Mouse (Mus musculus): ENCODE measurements around the gene A730049H05Rik. TPM values are rescaled to one million over a fixed set of nuclear protein-coding genes. Genes with fewer than 3 reads are reported as not detected.

A730049H05Rik gene
- polyA plus RNA-seq, 1 experiment from 2014 or later, result 1.2 TPM

DNA sequence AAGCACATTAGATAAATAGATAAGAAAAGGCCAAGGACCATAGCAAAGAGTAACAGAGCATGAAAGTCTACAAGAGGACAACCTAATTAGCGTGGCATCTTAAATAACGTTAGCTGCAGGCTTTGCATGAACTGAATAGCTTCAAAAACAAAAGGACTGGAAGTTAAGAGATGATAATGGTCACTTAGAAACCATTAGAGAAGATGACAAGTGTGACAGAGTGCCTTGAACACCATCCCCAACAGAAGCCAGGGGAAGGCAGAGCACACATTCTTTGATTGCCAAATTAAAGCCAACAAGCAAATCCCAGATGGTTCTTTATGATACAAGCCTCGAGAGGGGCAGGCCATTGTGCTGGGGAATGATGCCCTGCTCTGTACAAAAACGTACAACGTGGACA lies 5.3 kb downstream of the A730049H05Rik start:
- Histone ChIP-seq H3K27ac (ENCODE audit: low read depth, low read length) (no peak overlapping the region), H3K27me3 (ENCODE audit: control insufficient read depth, insufficient read depth, low read length) (no peaks in the 10 kb centered on the region), H3K9me3 (ENCODE audit: control insufficient read depth, low read length) (no peaks in the 10 kb centered on the region), H3K4me3 (ENCODE audit: low read length) (no peak overlapping the region), H3K9ac (ENCODE audit: low read depth, low read length) (no peak overlapping the region), H3K4me2 (replicated peaks; ENCODE audit: low read depth, low read length) (no peak overlapping the region), H3K36me3 (ENCODE audit: control insufficient read depth, insufficient read depth, low read length) (peaks cover 14% of the 10 kb centered on the region; the same call in 1 of the 2 replicates), H3K4me1 (ENCODE audit: control insufficient read depth, insufficient read depth, low read length) (no peaks in the 10 kb centered on the region)
- 62% methylated on average over 5 of the region's 5 CpGs for WGBS
- no peak for ATAC-seq (ENCODE audit: low FRiP score, low TSS enrichment)

DNA sequence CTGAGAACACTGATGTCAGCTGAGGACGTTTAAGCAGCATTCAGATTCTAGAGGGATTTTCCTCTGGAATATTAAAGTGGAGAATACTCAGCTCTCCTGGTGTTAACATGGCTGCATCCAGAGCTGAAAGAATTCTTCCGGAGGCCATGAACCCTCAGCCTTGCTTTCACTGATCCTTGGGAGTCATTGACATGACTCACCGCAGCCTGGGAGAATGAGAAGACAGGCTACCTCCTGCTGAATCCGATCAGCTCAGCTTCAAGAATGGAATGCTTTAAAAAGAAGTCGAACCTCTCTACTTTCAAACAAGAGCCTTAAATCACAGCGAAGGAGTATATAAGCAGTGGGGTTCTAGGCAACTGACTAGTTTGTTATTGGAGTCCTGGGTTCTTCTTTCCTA lies 5.7 kb downstream of the A730049H05Rik start:
- WGBS, result 50% methylated on average over 6 of the region's 6 CpGs
- Histone ChIP-seq H3K9me3 (ENCODE audit: control insufficient read depth, low read length) (no peaks in the 10 kb centered on the region), H3K9ac (ENCODE audit: low read depth, low read length) (no peak overlapping the region), H3K27me3 (ENCODE audit: control insufficient read depth, insufficient read depth, low read length) (no peaks in the 10 kb centered on the region), H3K27ac (ENCODE audit: low read depth, low read length) (no peak overlapping the region), H3K4me2 (replicated peaks; ENCODE audit: low read depth, low read length) (no peak overlapping the region), H3K4me3 (ENCODE audit: low read length) (no peak overlapping the region), H3K36me3 (ENCODE audit: control insufficient read depth, insufficient read depth, low read length) (peaks cover 14% of the 10 kb centered on the region; the same call in 1 of the 2 replicates), H3K4me1 (ENCODE audit: control insufficient read depth, insufficient read depth, low read length) (no peaks in the 10 kb centered on the region)
- no peak for ATAC-seq (ENCODE audit: low FRiP score, low TSS enrichment)

DNA sequence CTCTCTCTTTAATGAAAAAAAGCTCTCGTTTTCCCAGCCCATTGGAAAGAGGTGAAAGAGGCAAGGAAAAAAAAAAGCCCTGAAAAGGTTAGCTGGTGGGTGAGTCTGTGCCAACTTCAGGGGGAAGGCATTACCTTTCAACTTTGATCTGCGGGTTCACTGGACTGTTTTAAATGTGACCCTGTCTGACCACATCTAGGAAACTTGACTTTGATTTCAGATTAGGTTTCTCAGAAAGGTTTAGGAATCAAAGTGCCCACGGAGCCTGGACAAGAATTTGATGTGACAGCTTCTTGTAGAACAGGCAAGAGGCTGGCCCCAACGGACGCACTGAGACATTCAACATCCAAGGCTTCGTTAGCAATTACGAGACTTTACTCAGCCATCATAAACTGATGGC lies 7.7 kb downstream of the A730049H05Rik start:
- no peak for ATAC-seq (ENCODE audit: low FRiP score, low TSS enrichment)
- Histone ChIP-seq H3K9ac (ENCODE audit: low read depth, low read length) (no peak overlapping the region), H3K36me3 (ENCODE audit: control insufficient read depth, insufficient read depth, low read length) (peaks cover 17% of the 10 kb centered on the region; the same call in 1 of the 2 replicates), H3K27ac (ENCODE audit: low read depth, low read length) (no peak overlapping the region), H3K9me3 (ENCODE audit: control insufficient read depth, low read length) (no peaks in the 10 kb centered on the region), H3K4me2 (replicated peaks; ENCODE audit: low read depth, low read length) (no peak overlapping the region), H3K27me3 (ENCODE audit: control insufficient read depth, insufficient read depth, low read length) (no peaks in the 10 kb centered on the region), H3K4me1 (ENCODE audit: control insufficient read depth, insufficient read depth, low read length) (no peaks in the 10 kb centered on the region), H3K4me3 (ENCODE audit: low read length) (no peak overlapping the region)
- 37% methylated on average over 7 of the region's 7 CpGs for WGBS

DNA sequence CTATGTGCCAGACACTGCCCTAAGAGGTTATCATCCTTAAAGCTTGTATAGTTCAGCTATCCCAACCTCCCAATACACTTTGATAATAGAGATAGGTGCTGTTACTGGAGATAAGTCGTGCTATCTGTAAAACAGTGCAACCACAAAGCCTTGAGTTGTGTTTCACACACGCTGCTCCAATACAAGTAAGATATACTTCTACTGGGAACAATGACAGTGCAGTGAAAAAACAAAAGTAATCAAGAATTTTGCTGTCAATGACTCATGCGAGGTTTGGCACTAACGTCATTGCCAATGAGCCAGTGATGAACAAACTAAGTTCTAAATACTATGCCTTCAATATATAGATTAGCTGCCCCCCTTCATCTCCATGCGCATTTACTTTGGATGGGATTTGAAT lies 10.3 kb downstream of the A730049H05Rik start:
- peak overlapping the region; percentile 71; the same call in 1 of the 2 replicates for H3K27ac ChIP-seq (ENCODE audit: low read depth, low read length)
- H3K9me3 ChIP-seq (ENCODE audit: control insufficient read depth, low read length), result no peaks in the 10 kb centered on the region
- H3K4me3 ChIP-seq (ENCODE audit: low read length), result no peak overlapping the region
- H3K36me3 ChIP-seq (ENCODE audit: control insufficient read depth, insufficient read depth, low read length), result peaks cover 12% of the 10 kb centered on the region; the same call in 1 of the 2 replicates
- WGBS, result 86% methylated on average over 5 of the region's 5 CpGs
- H3K9ac ChIP-seq (ENCODE audit: low read depth, low read length), result no peak overlapping the region
- H3K27me3 ChIP-seq (ENCODE audit: control insufficient read depth, insufficient read depth, low read length), result no peaks in the 10 kb centered on the region
- ATAC-seq (ENCODE audit: low FRiP score, low TSS enrichment), result no peak
- H3K4me1 ChIP-seq (ENCODE audit: control insufficient read depth, insufficient read depth, low read length), result no peaks in the 10 kb centered on the region
- H3K4me2 ChIP-seq (replicated peaks; ENCODE audit: low read depth, low read length), result no peak overlapping the region

DNA sequence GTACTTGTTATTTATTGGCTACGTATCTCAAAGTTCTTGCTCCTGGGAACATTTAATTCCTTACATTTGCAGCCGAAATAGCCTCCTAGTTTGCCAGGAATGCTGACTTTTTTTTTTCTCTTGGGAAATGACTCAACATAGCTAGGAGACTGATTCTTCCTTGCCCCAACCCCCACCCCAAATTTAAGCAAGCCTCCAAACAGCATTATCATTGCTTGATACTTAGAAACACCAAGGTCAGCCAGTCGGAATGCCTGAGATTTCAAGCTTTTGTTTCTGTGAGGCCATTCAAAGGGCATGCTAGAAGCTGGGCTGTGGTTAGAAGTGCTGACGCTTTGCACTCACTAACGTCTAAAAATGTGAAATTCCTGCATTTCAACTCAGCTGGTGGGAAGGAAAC lies 11.1 kb downstream of the A730049H05Rik start:
- 67% methylated on average over 5 of the region's 5 CpGs for WGBS
- no peak overlapping the region for H3K9ac ChIP-seq (ENCODE audit: low read depth, low read length)
- H3K36me3 ChIP-seq (ENCODE audit: control insufficient read depth, insufficient read depth, low read length), result peaks cover 9% of the 10 kb centered on the region; the same call in 1 of the 2 replicates
- no peak for ATAC-seq (ENCODE audit: low FRiP score, low TSS enrichment)
- H3K9me3 ChIP-seq (ENCODE audit: control insufficient read depth, low read length), result no peaks in the 10 kb centered on the region
- no peaks in the 10 kb centered on the region for H3K27me3 ChIP-seq (ENCODE audit: control insufficient read depth, insufficient read depth, low read length)
- H3K4me1 ChIP-seq (ENCODE audit: control insufficient read depth, insufficient read depth, low read length), result no peaks in the 10 kb centered on the region
- H3K27ac ChIP-seq (ENCODE audit: low read depth, low read length), result no peak overlapping the region; the same call in 1 of the 2 replicates
- H3K4me3 ChIP-seq (ENCODE audit: low read length), result no peak overlapping the region
- H3K4me2 ChIP-seq (replicated peaks; ENCODE audit: low read depth, low read length), result no peak overlapping the region

DNA sequence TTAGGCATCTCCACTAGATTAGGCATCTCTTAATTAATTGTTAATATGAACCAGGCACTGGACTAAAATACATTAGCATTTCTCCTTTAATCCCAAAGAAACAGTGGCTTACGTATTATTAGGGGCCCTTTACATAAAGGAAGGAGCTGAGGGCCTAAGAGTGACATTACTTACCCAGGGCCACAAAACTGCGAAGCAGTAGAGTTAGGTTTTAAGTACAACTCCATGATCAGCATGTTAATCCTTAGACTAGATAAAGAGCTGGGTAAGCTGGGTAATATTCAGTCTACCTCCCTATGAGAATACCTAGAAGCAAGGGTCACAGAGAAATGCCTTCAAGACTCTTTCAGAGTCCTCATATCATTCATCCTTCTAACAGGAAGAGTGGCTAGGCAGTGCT lies 12.9 kb downstream of the A730049H05Rik start:
- peaks cover 9% of the 10 kb centered on the region; the same call in 1 of the 2 replicates for H3K36me3 ChIP-seq (ENCODE audit: control insufficient read depth, insufficient read depth, low read length)
- H3K27ac ChIP-seq (ENCODE audit: low read depth, low read length), result no peak overlapping the region
- no peak for ATAC-seq (ENCODE audit: low FRiP score, low TSS enrichment)
- no peaks in the 10 kb centered on the region for H3K4me1 ChIP-seq (ENCODE audit: control insufficient read depth, insufficient read depth, low read length)
- H3K4me3 ChIP-seq (ENCODE audit: low read length), result no peak overlapping the region
- no peaks in the 10 kb centered on the region for H3K27me3 ChIP-seq (ENCODE audit: control insufficient read depth, insufficient read depth, low read length)
- H3K9me3 ChIP-seq (ENCODE audit: control insufficient read depth, low read length), result no peaks in the 10 kb centered on the region
- no peak overlapping the region for H3K9ac ChIP-seq (ENCODE audit: low read depth, low read length)
- H3K4me2 ChIP-seq (replicated peaks; ENCODE audit: low read depth, low read length), result no peak overlapping the region
- 90% methylated on average over 2 of the region's 2 CpGs for WGBS

DNA sequence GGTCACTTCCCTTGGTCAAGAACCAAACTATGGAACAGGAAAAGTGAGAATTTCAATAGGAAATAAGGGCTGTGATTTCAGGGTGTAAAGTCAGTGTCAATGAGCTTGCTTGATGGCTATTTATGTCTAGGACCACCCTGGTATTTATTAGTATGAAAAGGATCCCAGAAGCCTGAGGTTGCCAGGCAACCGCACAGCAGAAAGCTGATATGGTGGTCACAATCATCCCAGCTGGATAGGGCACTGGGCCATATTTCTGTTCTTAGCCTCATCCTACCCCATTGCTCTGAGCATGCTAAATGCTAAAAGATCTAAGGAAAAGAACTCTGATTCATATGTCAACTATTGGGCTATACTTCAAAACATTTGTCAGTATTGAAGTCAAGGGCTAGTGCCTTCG lies 14.8 kb downstream of the A730049H05Rik start:
- no peaks in the 10 kb centered on the region for H3K27me3 ChIP-seq (ENCODE audit: control insufficient read depth, insufficient read depth, low read length)
- H3K27ac ChIP-seq (ENCODE audit: low read depth, low read length), result no peak overlapping the region
- no peak overlapping the region for H3K4me3 ChIP-seq (ENCODE audit: low read length)
- 97% methylated on average over 2 of the region's 2 CpGs for WGBS
- no peaks in the 10 kb centered on the region for H3K9me3 ChIP-seq (ENCODE audit: control insufficient read depth, low read length)
- no peak for ATAC-seq (ENCODE audit: low FRiP score, low TSS enrichment)
- H3K36me3 ChIP-seq (ENCODE audit: control insufficient read depth, insufficient read depth, low read length), result peaks cover 11% of the 10 kb centered on the region; the same call in 1 of the 2 replicates
- no peak overlapping the region for H3K9ac ChIP-seq (ENCODE audit: low read depth, low read length)
- no peak overlapping the region for H3K4me2 ChIP-seq (replicated peaks; ENCODE audit: low read depth, low read length)
- no peaks in the 10 kb centered on the region for H3K4me1 ChIP-seq (ENCODE audit: control insufficient read depth, insufficient read depth, low read length)

DNA sequence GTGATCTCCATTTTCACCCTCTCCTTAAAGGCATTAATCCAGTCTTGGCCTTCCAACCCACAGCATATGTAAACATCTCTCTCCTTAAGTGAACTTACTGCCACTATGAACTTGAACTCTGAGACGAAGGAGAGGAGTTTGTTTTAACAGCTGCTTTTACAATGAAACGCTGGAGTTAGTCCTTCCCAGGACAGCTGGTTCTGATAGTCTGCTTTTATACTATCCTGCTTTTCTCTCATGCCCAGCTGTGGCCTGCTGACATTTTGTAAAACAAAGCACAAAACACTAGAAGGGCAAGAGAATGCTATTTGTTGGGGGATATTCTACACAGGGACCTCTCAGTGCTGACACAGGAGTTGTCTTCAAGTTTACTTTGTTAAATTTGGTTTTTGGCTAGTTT lies 25.7 kb downstream of the A730049H05Rik start:
- 23% methylated on average over 2 of the region's 2 CpGs for WGBS

DNA sequence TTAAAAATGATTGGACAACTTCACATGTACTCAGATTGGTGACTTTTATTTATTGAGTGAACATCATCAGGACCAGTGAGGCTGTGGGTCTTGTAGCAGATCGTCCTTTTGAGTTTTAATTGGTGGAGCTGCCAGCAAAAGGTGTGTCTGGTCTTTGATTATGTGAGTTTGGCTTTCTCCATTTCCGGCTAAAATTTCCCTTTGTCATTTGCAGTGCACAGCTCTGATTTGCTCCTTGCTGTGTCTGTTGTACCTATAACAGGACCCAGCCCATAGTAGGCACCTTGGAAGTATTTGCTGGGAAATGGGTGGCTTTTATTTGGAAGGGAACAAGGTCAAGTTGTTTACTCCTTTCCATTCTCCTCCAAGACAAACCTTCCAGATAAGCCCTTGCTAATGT lies 27.2 kb downstream of the A730049H05Rik start:
- ATAC-seq (ENCODE audit: low FRiP score, low TSS enrichment), result no peak
- Histone ChIP-seq H3K36me3 (ENCODE audit: control insufficient read depth, insufficient read depth, low read length) (peaks cover 17% of the 10 kb centered on the region), H3K27me3 (ENCODE audit: control insufficient read depth, insufficient read depth, low read length) (no peaks in the 10 kb centered on the region), H3K27ac (ENCODE audit: low read depth, low read length) (no peak overlapping the region), H3K9me3 (ENCODE audit: control insufficient read depth, low read length) (no peaks in the 10 kb centered on the region), H3K4me2 (replicated peaks; ENCODE audit: low read depth, low read length) (no peak overlapping the region), H3K4me1 (ENCODE audit: control insufficient read depth, insufficient read depth, low read length) (0 out of 2 replicates have a peak, but pooled peaks cover 4% of the 10 kb centered on the region), H3K9ac (ENCODE audit: low read depth, low read length) (no peak overlapping the region), H3K4me3 (ENCODE audit: low read length) (no peak overlapping the region)
- 86% methylated on average over 2 of the region's 2 CpGs for WGBS

More for the DNA sequence above, 25.7 kb downstream of the A730049H05Rik start:
- H3K4me3 ChIP-seq (ENCODE audit: low read length), result no peak overlapping the region
- no peak overlapping the region for H3K4me2 ChIP-seq (replicated peaks; ENCODE audit: low read depth, low read length)
- H3K4me1 ChIP-seq (ENCODE audit: control insufficient read depth, insufficient read depth, low read length), result 0 out of 2 replicates have a peak, but pooled peaks cover 4% of the 10 kb centered on the region
- no peak for ATAC-seq (ENCODE audit: low FRiP score, low TSS enrichment)
- no peaks in the 10 kb centered on the region for H3K9me3 ChIP-seq (ENCODE audit: control insufficient read depth, low read length)
- no peaks in the 10 kb centered on the region for H3K27me3 ChIP-seq (ENCODE audit: control insufficient read depth, insufficient read depth, low read length)
- no peak overlapping the region for H3K9ac ChIP-seq (ENCODE audit: low read depth, low read length)
- no peak overlapping the region for H3K27ac ChIP-seq (ENCODE audit: low read depth, low read length)
- H3K36me3 ChIP-seq (ENCODE audit: control insufficient read depth, insufficient read depth, low read length), result peaks cover 9% of the 10 kb centered on the region; the same call in 1 of the 2 replicates
